Mouse (Mus musculus): ENCODE measurements around the gene Sec22b. TPM values are rescaled to one million over a fixed set of nuclear protein-coding genes. Genes with fewer than 3 reads are reported as not detected.
A peak's percentile ranks its signal among the peaks of the same experiment; 100 is the strongest.

Gene Sec22b
- polyA plus RNA-seq, 1 experiment from 2014 or later, result 106 TPM

- Histone ChIP-seq H3K4me3 (no peak overlapping the region), H3K27me3 (0 out of 2 replicates have a peak, but pooled peaks cover 4% of the 10 kb centered on the region), H3K9ac (no peak overlapping the region), H3K27ac (no peak overlapping the region), H3K4me2 (no peak overlapping the region), H3K9me3 (replicated peaks) (no peaks in the 10 kb centered on the region), H3K4me1 (peaks cover 5% of the 10 kb centered on the region; the same call in 1 of the 2 replicates), H3K36me3 (ENCODE audit: poor library complexity, severe bottlenecking) (no peaks in the 10 kb centered on the region)
- no peak for ATAC-seq
- 19% methylated on average over 5 of the region's 5 CpGs for WGBS
Measured at GRCm38 (mm10) chr3:97874777-97875176, 26.2 kb upstream of the Sec22b start.

DNA sequence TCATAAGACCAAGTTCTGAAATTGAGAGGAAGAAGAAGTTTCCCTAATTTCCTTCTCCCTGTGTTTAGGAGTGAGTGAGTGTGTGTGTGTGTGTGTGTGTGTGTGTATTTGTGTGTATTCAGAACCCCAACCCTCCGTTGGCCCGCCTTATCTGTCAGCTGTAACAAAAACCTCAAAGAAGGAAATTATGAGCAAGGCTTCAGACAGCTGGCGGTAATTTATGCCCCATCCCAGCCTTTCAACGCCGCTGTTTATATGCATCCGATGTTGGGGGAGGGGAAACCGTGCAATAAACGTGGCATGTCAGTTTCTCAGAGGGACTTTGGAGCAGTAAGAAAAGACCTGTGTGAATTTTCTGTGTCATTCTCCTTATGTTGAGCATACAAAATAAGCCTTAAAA lies 24.7 kb upstream of the Sec22b start:
- H3K4me1 ChIP-seq, result peaks cover 5% of the 10 kb centered on the region; the same call in 1 of the 2 replicates
- no peak overlapping the region for H3K9ac ChIP-seq
- no peaks in the 10 kb centered on the region for H3K27me3 ChIP-seq
- H3K27ac ChIP-seq, result no peak overlapping the region
- ATAC-seq, result peak; percentile 59; the same call in 1 of the 2 replicates
- H3K36me3 ChIP-seq (ENCODE audit: poor library complexity, severe bottlenecking), result no peaks in the 10 kb centered on the region
- H3K4me3 ChIP-seq, result no peak overlapping the region
- no peak overlapping the region for H3K4me2 ChIP-seq
- WGBS, result 56% methylated on average over 8 of the region's 8 CpGs
- no peaks in the 10 kb centered on the region for H3K9me3 ChIP-seq (replicated peaks)

- Histone ChIP-seq H3K9ac (no peak overlapping the region), H3K27ac (no peak overlapping the region), H3K4me3 (no peak overlapping the region), H3K36me3 (ENCODE audit: poor library complexity, severe bottlenecking) (no peaks in the 10 kb centered on the region), H3K27me3 (no peaks in the 10 kb centered on the region), H3K4me1 (peaks cover 5% of the 10 kb centered on the region; the same call in 1 of the 2 replicates), H3K4me2 (no peak overlapping the region), H3K9me3 (replicated peaks) (no peaks in the 10 kb centered on the region)
- 12% methylated on average over 5 of the region's 5 CpGs for WGBS
- ATAC-seq, result peak; percentile 28; the same call in 1 of the 2 replicates
Measured at GRCm38 (mm10) chr3:97879222-97879621, 21.8 kb upstream of the Sec22b start.

GRCm38 (mm10) chr3:97881576-97881975 lies 19.4 kb upstream of the Sec22b start:
- no peak for ATAC-seq

GRCm38 (mm10) chr3:97887785-97888167 lies 13.2 kb upstream of the Sec22b start:
- H3K4me2 ChIP-seq, result peak overlapping the region; percentile 94
- peak; percentile 16; the same call in 1 of the 2 replicates for ATAC-seq
- H3K9ac ChIP-seq, result peak overlapping the region; percentile 76
- H3K27me3 ChIP-seq, result peaks cover 31% of the 10 kb centered on the region
- 64% methylated on average over 5 of the region's 5 CpGs for WGBS
- H3K36me3 ChIP-seq (ENCODE audit: poor library complexity, severe bottlenecking), result no peaks in the 10 kb centered on the region
- no peaks in the 10 kb centered on the region for H3K9me3 ChIP-seq (replicated peaks)
- peaks cover 11% of the 10 kb centered on the region for H3K4me1 ChIP-seq
- H3K4me3 ChIP-seq, result peak overlapping the region; percentile 59
- no peak overlapping the region for H3K27ac ChIP-seq

More at GRCm38 (mm10) chr3:97881576-97881975, 19.4 kb upstream of the Sec22b start:
- Histone ChIP-seq H3K27me3 (no peaks in the 10 kb centered on the region), H3K4me3 (no peak overlapping the region), H3K4me2 (no peak overlapping the region), H3K36me3 (ENCODE audit: poor library complexity, severe bottlenecking) (no peaks in the 10 kb centered on the region), H3K9ac (no peak overlapping the region), H3K9me3 (replicated peaks) (no peaks in the 10 kb centered on the region), H3K27ac (no peak overlapping the region), H3K4me1 (peaks cover under 1% of the 10 kb centered on the region; the same call in 1 of the 2 replicates)
- WGBS, result 95% methylated on average over 5 of the region's 5 CpGs

- peaks cover 31% of the 10 kb centered on the region for H3K27me3 ChIP-seq
- H3K9me3 ChIP-seq (replicated peaks), result no peaks in the 10 kb centered on the region
- no peak within 1 kb of the TSS for H3K27ac ChIP-seq
- WGBS, result 1% methylated on average over 44 of the region's 44 CpGs
- peak; percentile 85 for ATAC-seq
- no peaks in the 10 kb centered on the region for H3K36me3 ChIP-seq (ENCODE audit: poor library complexity, severe bottlenecking)
- H3K4me1 ChIP-seq, result peaks cover 11% of the 10 kb centered on the region
- H3K4me3 ChIP-seq, result peak within 1 kb of the TSS; percentile 59
- H3K9ac ChIP-seq, result peak within 1 kb of the TSS; percentile 76
- peak within 1 kb of the TSS; percentile 94 for H3K4me2 ChIP-seq
Measured at GRCm38 (mm10) chr3:97888168-97888901, 12.7 kb upstream of the Sec22b start, which contains the start of gene Pde4dip. Pde4dip (minus strand) TSS chr3:97888707.

DNA sequence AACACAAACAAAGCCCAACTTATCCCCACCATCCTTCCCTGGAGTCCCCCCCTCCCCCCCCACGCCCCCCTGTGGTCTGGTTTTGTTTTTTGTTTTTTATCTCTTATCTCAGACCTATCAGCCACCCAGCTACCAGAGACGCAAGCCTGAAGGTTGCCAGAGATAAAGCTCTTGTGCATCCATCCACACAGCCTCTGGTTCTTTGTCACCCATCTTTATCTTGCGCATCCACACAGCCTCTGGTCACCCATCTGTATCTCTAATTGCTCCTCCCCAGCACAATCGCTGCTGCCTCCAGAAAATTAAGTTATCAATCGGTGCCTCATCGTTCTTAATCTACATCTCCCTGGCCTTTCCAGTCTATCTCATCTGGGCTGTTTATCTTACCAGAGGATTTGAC lies 10.8 kb upstream of the Sec22b start:
- Histone ChIP-seq H3K4me3 (no peak overlapping the region), H3K27me3 (peaks cover 31% of the 10 kb centered on the region), H3K9me3 (replicated peaks) (no peaks in the 10 kb centered on the region), H3K4me2 (no peak overlapping the region), H3K36me3 (ENCODE audit: poor library complexity, severe bottlenecking) (no peaks in the 10 kb centered on the region), H3K27ac (no peak overlapping the region), H3K9ac (no peak overlapping the region), H3K4me1 (peaks cover 11% of the 10 kb centered on the region)
- no peak for ATAC-seq
- 70% methylated on average over 6 of the region's 6 CpGs for WGBS

- Histone ChIP-seq H3K9me3 (replicated peaks) (no peaks in the 10 kb centered on the region), H3K36me3 (ENCODE audit: poor library complexity, severe bottlenecking) (no peaks in the 10 kb centered on the region), H3K27me3 (peaks cover 11% of the 10 kb centered on the region), H3K4me2 (no peak overlapping the region), H3K9ac (no peak overlapping the region), H3K27ac (no peak overlapping the region), H3K4me3 (no peak overlapping the region), H3K4me1 (no peaks in the 10 kb centered on the region)
- no peak for ATAC-seq
- WGBS, result 46% methylated on average over 6 of the region's 6 CpGs
Measured at GRCm38 (mm10) chr3:97894695-97895094, 6.3 kb upstream of the Sec22b start.

GRCm38 (mm10) chr3:97898381-97898780 lies 2.6 kb upstream of the Sec22b start:
- Histone ChIP-seq H3K9me3 (replicated peaks) (no peaks in the 10 kb centered on the region), H3K4me2 (no peak overlapping the region), H3K36me3 (ENCODE audit: poor library complexity, severe bottlenecking) (no peaks in the 10 kb centered on the region), H3K27me3 (no peaks in the 10 kb centered on the region), H3K9ac (no peak overlapping the region), H3K4me1 (peaks cover 17% of the 10 kb centered on the region), H3K27ac (no peak overlapping the region), H3K4me3 (no peak overlapping the region)
- ATAC-seq, result no peak
- WGBS, result 70% methylated on average over 3 of the region's 3 CpGs

DNA sequence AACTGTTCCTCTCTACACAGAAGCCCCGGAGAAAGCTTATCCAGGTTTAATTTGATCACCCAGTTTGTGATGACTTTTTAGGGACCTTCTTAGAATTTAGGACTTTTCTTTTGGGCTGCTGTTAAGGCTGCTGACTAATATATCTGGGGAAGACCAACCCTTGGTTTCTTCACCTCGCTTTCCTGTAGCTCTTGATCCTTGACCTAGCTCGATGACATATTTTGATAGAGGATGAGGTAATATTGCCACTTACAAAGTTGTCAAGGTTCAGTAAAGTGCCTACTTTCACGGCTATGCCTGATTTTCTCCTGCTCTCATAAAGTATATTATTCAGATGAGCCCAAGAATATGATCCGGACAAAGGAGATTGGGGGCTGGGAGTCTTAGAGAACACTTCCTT lies 596 bp downstream of the Sec22b start:
- no peaks in the 10 kb centered on the region for H3K27me3 ChIP-seq
- peak overlapping the region; percentile 93 for H3K9ac ChIP-seq
- H3K4me3 ChIP-seq, result peak overlapping the region; percentile 96
- H3K4me2 ChIP-seq, result peak overlapping the region; percentile 77
- 26% methylated on average over 5 of the region's 5 CpGs for WGBS
- H3K27ac ChIP-seq, result no peak overlapping the region
- no peaks in the 10 kb centered on the region for H3K36me3 ChIP-seq (ENCODE audit: poor library complexity, severe bottlenecking)
- ATAC-seq, result no peak
- H3K4me1 ChIP-seq, result peaks cover 17% of the 10 kb centered on the region
- no peaks in the 10 kb centered on the region for H3K9me3 ChIP-seq (replicated peaks)

DNA sequence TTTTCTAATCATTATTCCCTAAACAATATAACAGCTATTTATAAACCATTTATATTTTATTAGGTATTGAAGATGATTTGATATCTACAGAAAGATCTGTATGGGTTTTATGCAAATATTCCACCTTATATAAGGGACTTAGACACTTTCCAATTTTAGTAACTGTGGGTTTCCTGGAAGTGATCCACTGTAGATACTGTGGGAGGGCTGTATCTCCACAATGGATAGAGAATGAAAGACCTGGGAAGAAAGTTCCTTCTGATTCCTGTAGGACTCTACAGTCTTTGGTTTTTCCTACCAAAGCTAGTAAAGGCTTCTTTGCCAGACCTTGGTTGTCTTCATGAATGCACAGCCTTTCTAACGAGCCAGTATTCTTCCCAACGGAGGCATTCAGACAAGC lies 8.7 kb downstream of the Sec22b start:
- Histone ChIP-seq H3K9me3 (replicated peaks) (no peaks in the 10 kb centered on the region), H3K9ac (no peak overlapping the region), H3K27me3 (no peaks in the 10 kb centered on the region), H3K4me3 (no peak overlapping the region), H3K4me2 (no peak overlapping the region), H3K27ac (no peak overlapping the region), H3K36me3 (ENCODE audit: poor library complexity, severe bottlenecking) (peaks cover 13% of the 10 kb centered on the region), H3K4me1 (no peaks in the 10 kb centered on the region)
- WGBS, result 26% methylated on average over 2 of the region's 2 CpGs
- no peak for ATAC-seq

DNA sequence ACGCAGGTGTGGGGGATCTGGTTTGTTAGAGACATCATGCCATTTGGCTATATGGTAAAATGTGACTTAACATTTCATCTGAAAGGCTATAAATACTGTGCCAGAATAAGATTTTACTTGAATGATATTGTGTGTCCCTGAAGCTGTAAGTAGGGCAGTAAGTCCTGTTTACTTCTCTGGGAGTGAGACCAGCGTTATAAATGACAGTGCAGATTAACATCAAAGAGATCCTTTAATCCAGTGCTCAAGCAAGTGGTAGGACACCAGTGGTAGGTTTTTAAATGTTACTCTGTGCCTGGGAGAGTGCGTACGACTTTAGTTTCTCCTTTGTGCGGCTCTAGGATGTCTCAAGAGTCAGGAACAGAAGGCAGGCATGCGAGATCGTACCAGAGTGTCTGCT lies 10.1 kb downstream of the Sec22b start:
- Histone ChIP-seq H3K4me3 (no peak overlapping the region), H3K4me2 (no peak overlapping the region), H3K9ac (no peak overlapping the region), H3K4me1 (no peaks in the 10 kb centered on the region), H3K9me3 (replicated peaks) (no peaks in the 10 kb centered on the region), H3K27ac (no peak overlapping the region), H3K36me3 (ENCODE audit: poor library complexity, severe bottlenecking) (peaks cover 25% of the 10 kb centered on the region), H3K27me3 (no peaks in the 10 kb centered on the region)
- no peak for ATAC-seq
- 83% methylated on average over 7 of the region's 7 CpGs for WGBS
